Mouse (Mus musculus): ENCODE results near the gene Trim17.

GRCm38 (mm10) chr11:58922420-58922819 is 32.1 kb upstream of the Trim17 start:
- no peak for TF ChIP-seq CTCF (IDR thresholded peaks at IDR 0.05; ENCODE audit: control insufficient read depth, insufficient read depth, low read length)
- no peak for TF ChIP-seq POLR2A (IDR thresholded peaks at IDR 0.05; ENCODE audit: borderline replicate concordance, control insufficient read depth, low read depth, low read length)

All from bone marrow, adult 2 months (tissue).